Mouse (Mus musculus): ENCODE measurements around the gene Tbc1d23.

DNA sequence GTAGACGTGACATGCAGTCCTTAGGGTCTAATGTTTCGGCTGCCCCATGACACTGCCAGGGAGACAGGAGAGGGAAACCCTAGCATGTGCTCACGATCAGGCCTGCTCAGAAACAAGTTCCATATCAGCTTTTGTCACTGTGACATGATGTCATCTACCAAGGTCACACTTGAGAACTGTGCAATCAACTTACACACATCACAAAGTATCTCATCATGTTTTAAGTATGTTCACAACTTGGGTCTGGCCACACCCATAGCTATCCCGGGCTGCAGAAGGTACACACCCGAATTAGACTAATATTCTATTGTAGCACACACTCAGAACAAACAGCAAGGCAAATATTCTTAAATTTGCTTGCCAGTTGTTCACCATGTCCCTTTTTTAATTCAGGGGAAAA lies 49.3 kb downstream of the Tbc1d23 start:
- TF ChIP-seq CTCF (IDR thresholded peaks at IDR 0.05; ENCODE audit: low read depth, low read length) = no peak
- no peak for TF ChIP-seq POLR2A (IDR thresholded peaks at IDR 0.05; ENCODE audit: extremely low read depth, insufficient read depth, low read length)
